Mouse (Mus musculus): ENCODE measurements at regions not wholly inside any gene's neighbourhood (a gene's known extent, or its start where the extent isn't known, plus 50 kb on each side); places are given as distances from the start of the nearest gene placed in this dataset.

GRCm38 (mm10) chr13:25333803-25334202, 63.5 kb upstream of the Nrsn1 start:
- CTCF ChIA-PET: no interaction called here
- POLR2A ChIA-PET: interaction anchor here (0.7 kb wide), 1 partner anchor 24 kb away, joined by 3 read pairs; no protein-coding TSS in a partner anchor
- DNase-seq (ENCODE audit: low read depth, low spot score) (no peak), ATAC-seq (no peak)
- peak; percentile 31 for TF ChIP-seq CTCF (IDR thresholded peaks at IDR 0.05)
- H3K27me3 ChIP-seq: no peaks in the 10 kb centered on the region
- in situ Hi-C loops (cut with MboI; ENCODE audit: low pct_unique_long_range_greater_than_20kb): no loop called here

Measured in Patski (cell line).